Mouse (Mus musculus) left cerebral cortex, postnatal 36 days (tissue): ENCODE results near the gene Csf2. TPM values are rescaled to one million over a fixed set of nuclear protein-coding genes. Genes with fewer than 3 reads are reported as not detected.

Experiments used
- DNase-seq, 2 experiments: peaks; one replicate each; pipeline ENCODE4 v3.0.0; 2021 to 2022; ENCODE audit warnings: low spot score in 2 of 2, mixed read lengths in 1 of 2
- intact Hi-C: fragments of 180-260 bp; cut with DNase I; formaldehyde crosslinking; loops from one replicate; pipeline ENCODE4 v1.15.1; 2025
- total RNA-seq, 2 experiments: library from RNA; stranded (reverse); gene quantifications; 2 replicates each; pipeline ENCODE4 v1.2.3; 2021

Gene Csf2
- total RNA-seq, 2 experiments from 2014 or later = not detected

DNA sequence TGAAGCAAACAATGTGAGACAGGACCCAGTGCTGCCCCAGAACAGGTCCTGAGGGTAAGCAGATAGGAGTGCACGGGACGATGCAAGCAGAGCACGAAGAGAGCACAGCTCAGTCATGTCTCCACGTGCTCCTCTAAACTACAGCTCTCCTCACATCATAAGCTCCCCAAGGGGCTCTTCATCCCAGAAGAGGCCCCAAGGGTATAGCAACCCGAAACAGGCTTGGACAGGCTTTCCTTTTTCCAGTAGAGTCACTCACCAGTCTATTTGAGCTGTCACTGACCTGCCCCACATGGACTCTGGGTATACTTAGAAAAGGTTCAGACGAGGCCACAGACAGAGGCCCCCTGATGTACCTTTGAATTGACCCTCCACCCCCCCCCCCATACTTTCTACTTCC, 5.0 kb downstream of the Csf2 start:
- intact Hi-C loops = no loop called here
- no peak for DNase-seq

DNA sequence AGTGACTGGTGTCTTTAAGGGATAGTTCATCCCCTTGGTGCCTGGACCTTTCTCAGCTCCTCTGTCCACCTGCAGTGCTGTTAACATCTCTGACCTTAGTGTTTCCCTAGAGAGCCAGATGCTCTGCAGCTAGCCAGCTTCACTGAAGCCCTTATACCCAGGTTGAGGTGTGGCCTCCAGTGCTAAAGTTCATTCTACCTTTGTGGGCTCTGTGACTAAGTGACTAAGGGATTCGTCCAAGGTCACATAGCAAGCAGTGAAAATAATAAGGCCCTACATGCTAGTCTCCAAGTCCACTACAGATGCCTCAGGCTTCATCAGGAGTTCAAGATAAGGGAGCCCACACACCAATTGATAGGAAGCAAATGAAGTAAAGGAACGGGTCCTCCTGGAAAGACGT, 7.0 kb downstream of the Csf2 start:
- intact Hi-C loops = no loop called here
- DNase-seq = no peak

DNA sequence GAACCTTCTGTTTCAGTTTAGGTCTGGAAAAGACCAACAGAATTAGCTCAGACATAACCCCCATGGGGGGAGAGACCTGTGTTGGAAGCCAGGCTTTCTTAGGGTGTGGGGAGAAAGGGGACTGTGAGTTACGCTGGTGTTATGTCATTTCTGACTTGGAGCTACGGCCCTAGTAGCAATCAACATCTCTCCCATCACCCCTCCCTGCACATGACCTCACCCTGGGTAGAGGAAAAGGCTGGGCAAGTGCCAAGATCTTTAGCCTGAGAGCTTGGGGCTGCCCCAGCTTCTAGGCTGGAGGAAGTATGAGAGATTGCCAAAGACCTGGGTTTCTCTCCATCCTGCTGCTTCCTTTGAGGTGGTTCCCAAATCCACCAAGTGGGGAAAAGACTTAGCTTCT, 12.5 kb downstream of the Csf2 start:
- intact Hi-C loops = no loop called here

DNA sequence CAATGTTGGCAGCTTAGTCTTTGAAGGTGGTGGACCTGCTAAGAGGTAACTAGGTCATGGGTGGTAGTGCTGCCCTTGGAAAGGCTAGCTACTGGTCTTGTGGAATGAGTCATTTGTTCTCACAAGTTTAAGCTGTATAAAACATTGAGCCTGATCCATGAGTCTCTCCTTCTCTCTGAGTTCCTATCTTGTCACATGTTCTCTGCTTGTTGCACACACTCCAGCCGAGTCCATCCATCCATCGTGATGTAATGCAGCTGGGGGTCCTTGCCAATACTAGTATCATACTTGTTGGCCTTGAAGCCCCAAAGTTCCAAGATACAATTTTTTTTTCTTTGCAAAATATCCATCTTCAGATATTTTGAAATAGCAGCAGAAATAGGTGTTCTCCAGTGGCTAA, 22.0 kb downstream of the Csf2 start:
- intact Hi-C loops = no loop called here
- no peak for DNase-seq

More for the DNA sequence above, 12.5 kb downstream of the Csf2 start:
- DNase-seq = no peak

DNA sequence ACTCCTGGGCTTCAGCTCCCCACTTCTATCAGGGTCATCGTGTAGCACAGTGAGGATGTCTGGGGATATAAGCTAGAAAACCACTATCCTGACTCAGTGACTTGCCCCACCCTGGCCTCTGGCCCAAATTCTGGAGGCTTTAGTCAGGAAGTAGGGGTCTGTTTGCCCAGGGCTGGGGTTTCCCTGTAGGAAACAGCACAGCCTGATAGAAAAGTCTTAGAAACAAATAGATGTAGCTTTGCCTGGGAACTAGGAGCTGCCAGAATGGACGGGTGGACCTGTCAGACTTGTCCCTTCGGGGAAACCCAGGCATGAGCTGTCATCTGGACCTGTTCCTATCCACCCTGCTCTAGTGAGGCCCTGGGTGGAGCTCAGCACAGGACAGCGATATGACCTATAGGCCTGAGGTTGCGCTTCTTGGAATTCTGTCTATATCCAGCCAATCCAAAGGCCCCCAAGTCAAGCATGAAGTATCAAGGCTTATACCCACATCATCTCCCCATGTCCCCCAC, 24.9 kb downstream of the Csf2 start:
- intact Hi-C loops = no loop called here
- DNase-seq = no peak

DNA sequence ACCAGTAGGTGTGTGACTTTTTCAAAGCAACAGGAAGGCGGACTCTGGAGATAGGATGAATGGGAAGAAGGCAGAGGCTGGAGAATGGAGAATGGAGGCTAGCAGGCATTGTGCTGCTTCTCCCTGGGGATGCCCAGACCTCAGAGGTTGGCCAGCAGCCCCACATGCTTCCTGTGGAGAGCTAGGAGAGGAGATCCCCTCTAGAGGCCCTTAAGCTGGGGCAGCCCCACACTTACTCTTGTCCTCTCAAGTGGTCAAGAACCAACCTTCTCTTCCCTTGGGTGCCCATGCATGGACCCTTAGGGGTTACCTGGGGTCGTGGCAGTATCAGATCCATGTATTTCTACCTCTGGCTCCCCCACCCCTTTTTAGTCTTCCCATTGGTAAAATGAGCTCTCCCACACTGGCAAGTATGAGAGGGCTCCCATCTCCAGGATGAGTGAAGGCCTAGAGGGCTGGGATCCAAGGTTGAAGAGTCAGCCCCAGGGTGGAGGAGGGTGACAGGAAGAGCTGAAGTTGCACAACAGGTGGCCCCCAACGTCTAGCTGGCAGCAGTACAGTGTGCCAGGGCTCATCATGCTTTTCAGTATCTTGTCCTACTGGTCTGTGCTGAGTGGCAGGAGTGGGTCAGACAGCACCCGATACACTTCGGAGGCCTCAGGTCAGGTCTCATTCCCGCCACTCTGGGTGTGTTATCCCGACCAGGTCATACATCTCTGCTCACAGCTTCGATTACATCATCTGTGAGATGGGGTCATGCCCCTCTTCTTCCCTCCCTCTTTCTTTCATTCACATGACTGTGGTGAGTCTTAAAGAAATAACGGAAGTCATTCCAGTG, 25.6 kb downstream of the Csf2 start:
- DNase-seq = no peak
- intact Hi-C loops = no loop called here

DNA sequence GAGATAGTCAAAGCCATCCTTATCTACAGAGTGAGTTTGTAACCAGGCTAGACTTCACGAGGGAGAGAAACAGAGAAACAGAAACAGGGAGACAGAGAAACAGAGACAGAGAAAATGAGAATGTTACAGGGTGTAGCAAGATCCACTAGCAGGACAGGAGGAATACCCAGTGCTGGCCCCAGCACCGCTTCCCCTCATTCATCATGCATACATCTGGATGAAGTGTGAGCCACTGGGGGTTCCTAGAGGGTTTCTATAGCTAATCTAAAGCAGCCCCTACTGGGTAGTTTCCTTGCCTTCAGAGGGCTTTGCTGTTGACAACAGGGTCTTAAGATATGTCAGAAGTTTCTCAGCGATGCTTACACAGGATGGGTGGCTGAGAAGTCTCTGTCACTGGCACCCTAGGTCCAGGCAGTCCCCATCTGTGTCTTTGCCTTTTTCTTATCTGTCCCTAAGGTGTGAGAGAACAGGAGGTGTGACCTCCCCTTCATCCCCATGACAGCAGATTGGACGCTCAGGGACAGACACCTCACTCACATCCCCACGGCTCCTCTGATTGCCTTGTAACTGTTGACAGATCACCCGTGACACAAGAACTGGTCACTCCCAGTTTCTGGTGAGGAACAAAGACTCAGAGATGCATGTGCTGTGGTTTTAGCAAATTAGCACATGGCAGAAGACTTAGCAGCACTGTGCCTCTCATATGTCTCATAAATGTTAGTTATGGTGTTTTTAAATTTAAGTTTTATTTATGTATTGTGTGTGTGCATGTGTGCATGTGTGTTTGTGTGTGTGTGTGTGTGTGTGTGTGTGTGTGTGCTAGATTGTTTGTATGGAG, 29.3 kb downstream of the Csf2 start:
- no peak for DNase-seq
- intact Hi-C loops = no loop called here

DNA sequence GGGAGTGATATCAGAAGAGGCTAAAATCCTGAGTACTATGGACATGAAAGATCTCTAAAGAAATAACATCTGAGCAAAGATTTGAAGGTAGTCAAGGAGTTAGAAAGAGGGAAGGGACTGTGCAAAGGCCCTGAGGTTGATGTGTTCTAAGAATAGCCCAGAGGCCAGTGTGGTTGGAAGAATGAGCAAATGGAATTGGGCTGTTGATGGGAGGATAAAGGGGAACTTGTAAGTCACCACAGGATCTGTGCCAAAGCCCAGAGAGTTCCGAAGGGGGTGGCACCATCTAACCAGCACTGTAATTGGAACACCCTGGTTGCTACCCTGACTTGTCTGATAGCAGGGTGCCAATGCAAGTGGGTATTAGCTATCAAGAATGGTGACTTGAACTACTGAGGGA, 30.3 kb downstream of the Csf2 start:
- no peak for DNase-seq
- intact Hi-C loops = no loop called here

DNA sequence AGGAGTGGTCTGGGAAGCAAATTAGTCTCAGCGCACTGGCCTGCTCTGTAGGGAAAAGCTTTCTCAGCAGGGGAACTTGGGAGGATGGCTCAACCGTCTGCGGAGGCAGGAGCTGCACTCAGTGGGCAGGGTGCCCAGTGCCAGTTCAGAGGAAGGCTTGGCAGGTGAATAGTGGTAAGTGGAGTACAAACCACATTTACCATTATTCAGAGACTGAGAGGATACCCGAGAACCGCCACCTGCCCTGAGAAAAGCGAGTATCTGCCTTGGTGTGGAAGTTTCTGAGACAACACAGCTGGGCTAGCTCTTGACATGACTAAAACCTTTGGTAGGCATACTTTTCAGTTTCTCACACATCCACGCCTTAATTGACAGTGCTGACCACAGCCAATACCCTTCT, 32.1 kb downstream of the Csf2 start:
- intact Hi-C loops = no loop called here
- no peak for DNase-seq

DNA sequence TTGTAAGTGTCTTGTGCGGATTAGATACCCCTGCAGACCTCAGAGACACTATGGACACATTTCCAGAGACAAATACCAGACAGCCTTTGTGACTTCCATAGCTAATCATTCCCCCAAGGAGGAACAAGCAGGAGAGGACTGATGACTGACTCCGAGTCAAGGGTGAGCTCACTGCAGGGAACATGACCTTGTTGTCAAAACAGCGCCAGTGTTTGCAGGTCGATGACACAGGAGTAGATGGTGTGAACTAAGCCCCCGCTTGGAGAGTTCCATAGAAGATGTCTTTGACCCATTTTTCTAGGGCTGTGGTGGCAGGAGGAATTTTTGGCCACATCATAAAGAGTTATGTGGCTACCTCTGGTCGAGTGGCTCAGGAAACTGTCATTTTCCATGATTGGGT, 33.4 kb downstream of the Csf2 start:
- DNase-seq = no peak
- intact Hi-C loops = no loop called here

DNA sequence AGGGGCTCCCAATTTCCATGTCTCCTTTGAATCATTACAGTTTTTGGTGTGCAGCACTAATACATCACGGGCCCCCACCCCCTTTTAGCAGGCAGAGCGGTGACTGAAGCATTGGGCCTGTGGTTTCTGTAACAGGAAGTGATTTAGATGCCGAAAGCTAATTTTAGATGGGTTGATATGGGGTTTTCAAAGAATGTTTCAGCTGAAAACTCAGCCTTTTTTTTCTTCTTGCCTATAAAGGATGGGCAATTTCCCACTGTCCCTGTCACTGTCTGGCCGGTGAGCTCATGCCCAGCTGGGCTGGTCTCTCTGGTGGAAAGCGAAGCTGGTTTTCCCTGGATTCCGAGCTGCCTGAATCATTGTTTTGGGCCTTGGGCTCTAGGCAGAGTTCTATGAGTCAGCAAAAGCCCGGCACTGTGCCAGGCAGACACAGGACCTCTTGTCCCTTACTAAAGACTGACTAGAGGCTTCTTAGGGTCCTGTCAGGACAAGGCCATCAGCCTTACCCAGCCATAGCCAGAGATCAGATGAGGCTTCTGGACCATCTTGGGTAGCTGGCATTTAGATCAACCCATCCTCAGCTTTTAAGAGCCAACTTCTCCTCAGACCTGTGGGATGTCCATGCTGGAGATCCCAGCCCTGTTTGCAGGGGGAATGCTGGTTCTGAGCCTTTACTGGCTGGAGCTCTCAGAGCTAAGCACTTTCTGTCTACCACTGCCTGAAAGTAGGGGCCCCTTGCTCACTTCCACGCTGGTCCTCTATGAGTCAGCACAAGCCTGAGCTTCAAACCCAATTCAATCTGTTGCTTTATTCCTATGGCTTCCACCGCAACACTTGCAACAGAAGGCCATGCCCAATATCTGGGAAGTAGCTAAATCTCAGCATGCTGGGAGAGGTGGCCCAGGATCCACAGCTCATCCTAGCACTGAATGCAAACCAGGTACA, 34.7 kb downstream of the Csf2 start:
- intact Hi-C loops = loop anchor here (5.0 kb wide), 1 partner anchor 67 kb away; no protein-coding TSS in a partner anchor
- peak; percentile 34 to 36 for DNase-seq

DNA sequence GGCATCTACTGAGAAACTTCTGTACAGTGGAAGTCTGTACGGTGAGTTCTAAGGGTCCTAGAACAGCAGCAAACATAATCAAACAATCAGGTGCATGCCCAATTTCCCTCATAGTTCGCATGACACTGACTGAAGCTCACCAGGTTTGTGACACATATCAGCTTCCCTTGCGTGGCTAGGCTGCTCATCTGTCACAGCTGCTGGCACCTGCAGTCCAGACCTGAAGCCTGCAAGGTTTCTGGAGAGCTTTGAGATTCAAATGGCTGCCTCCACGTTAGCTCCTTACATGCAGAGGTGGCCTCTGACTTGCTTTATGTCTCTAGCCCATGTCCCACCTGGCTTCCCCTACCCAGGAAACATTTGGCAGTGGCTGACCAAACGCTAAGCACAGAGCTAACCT, 35.8 kb downstream of the Csf2 start:
- no peak for DNase-seq
- intact Hi-C loops = loop anchor here (5.0 kb wide), 1 partner anchor 66 kb away; no protein-coding TSS in a partner anchor

DNA sequence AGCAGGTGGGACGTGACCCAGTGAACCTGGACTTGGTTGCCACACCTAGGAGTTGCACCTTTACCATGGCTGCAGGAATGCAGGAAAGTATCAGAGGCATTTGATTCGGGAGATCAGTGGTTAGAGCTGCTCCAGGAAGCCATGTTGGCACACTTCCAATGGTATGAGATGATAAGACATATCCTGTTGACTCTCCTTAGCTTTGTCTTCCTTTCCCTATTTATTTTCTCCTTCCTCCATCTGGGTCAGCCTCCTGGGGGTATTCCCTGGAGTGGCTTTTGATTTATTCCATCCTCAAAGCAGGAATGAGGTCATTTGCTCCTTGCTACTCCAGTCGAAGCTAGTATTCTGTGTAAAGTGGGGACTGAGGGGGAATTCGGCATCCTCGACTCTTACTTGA, 42.5 kb downstream of the Csf2 start:
- no peak for DNase-seq
- intact Hi-C loops = no loop called here

DNA sequence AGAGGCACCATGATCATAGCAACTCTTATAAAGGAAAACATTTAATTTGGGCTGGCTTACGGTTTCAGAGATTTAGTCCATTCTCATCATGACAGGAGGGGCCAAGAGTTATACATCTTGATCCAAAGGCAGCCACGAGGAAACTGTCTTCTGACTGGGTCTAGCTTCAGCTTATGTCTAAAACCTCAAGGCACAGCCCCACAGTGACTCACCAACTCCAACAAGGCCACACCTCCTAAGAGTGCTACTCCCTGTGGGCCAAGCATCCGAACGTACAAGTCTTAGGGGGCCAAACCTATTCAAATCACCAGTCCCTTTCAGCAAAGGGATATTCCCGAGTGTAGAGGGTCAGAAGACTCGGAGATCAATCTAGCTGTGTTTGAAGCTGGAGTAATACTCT, 44.1 kb downstream of the Csf2 start:
- no peak for DNase-seq
- intact Hi-C loops = no loop called here

DNA sequence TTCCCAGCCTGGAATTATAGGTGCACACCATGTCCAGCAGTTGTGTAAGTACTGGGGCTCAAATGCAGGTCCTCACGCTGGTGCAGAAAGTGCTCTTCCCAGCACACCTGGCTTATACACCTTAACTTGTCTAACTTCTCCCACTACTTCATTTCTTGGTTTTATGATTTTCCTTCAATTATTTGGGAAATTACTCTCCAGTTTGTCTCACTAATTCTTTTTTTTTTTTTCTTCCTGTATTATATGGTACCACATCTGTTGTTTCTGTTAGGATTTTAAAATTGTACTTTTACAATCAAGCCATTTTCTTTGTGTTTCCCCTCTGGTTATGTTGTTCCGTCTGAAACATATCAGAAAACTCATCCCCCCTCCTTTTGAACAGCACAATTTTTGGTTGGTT, 44.7 kb downstream of the Csf2 start:
- no peak for DNase-seq
- intact Hi-C loops = no loop called here

DNA sequence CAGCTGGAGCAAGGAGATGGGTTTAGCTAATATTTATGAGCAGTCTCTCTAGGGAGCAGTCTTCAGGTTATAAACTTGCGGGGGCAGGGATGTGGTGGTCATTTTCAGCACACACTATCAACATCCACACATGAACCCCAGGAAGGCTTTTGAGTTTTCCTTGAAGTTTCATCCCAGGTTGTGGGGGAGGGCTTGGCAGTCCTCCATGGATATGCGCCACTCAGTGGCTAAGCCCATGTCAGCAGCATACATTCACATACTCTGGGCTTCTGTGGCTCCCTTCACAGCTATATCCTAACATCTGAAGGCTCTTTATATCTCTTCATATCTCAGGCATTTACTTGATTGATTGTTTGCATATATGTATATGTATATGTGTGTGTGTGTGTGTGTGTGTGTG, 46.3 kb downstream of the Csf2 start:
- intact Hi-C loops = no loop called here
- peak; percentile 13 to 19 for DNase-seq

DNA sequence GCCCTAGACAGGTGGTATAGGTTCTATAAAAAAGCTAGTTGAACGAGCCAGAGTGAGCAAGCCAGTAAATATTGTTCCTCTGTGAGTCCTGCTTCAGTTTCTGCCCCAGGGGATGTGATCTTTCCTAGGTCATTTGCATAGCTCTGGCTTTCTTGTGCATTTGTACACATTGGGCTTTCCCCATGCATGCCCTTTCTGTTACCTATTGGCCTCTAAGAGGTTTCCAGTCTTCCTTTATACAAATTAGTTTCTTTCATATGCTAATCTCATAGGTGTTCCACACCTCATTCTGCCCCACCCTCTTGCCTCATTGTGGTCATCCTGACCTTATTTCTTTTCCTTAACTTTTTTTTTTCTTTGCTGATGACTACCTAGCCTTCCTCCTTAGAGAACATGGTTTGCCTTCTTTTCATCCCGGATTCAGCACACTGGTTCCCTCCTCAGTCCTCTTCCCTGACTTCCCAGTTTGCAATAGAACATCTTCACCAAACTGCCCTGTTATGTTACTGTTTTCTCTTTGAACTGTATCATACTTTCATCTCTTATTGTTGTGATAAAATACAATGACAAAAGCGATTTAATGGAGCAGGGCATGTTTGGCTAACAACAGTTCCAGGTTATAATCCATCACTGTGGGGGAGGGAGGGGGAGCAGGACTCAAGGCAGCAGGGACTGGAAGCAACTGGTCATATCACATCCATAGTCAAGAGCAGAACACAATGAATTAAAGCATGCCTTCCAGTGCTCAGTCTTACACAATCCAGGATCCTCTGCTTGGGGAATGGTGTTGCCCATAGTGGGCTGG, 47.4 kb downstream of the Csf2 start:
- intact Hi-C loops = no loop called here
- no peak for DNase-seq

DNA sequence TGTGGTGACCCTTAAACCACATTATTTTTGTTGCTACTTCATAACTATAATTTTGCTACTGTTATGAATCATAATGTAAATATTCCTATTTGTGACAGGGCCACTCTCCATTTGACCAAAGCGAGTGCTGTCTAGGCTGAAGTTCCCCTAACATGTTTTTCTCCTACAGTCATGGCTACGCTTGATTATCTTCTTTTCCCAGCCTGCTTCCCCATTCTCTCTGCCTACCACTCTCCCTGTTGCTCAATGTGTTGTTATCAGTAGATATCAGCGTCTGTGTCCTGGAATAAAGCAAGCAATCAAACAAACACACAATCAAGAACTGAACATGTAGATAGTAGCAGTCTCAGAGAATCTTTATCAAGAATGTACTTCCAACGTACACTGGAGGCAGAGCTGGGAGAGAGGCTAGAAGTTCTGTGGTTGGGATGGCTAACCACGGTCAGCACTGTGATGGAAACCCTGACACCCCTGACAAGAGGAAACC, 48.1 kb downstream of the Csf2 start:
- intact Hi-C loops = no loop called here
- DNase-seq = no peak
